Mouse (Mus musculus) MEL (cell line): ENCODE measurements at regions not wholly inside any gene's neighbourhood (a gene's known extent, or its start where the extent isn't known, plus 50 kb on each side); places are given as distances from the start of the nearest gene placed in this dataset.

Source experiments
- DNase-seq: peaks from one replicate; pipeline ENCODE4 v3.0.0; 2011; ENCODE audit warnings: low read depth, low spot score
- H3K27ac ChIP-seq: 2 replicates; pipeline ENCODE4 v1.5.1; 2012; ENCODE audit warnings: low read depth, mild to moderate bottlenecking, control low read depth, low read length, moderate library complexity; ENCODE audit not compliant: control insufficient read depth
- H3K27me3 ChIP-seq, 2 experiments: fragments of 150-350 bp in 1 of 2; sonication (generic) in 1 of 2; 2 replicates each; pipeline ENCODE4 v1.6.1; 2012; ENCODE audit warnings: low read length in 2 of 2, mild to moderate bottlenecking in 2 of 2, improper control_type of control experiment in 1 of 2, moderate library complexity in 1 of 2; ENCODE audit not compliant: insufficient read depth in 2 of 2, control insufficient read depth in 1 of 2
- H3K36me3 ChIP-seq, 2 experiments: 2 replicates each; pipeline ENCODE4 v1.6.1; 2012 to 2014; ENCODE audit warnings: low read length in 2 of 2, improper control_type of control experiment in 1 of 2, inconsistent platforms in 1 of 2, mild to moderate bottlenecking in 1 of 2; ENCODE audit not compliant: insufficient read depth in 2 of 2, control insufficient read depth in 1 of 2
- H3K4me1 ChIP-seq, 2 experiments: fragments of 150-350 bp in 1 of 2; sonication (generic) in 1 of 2; 2 replicates each; pipeline ENCODE4 v1.6.1; 2012; ENCODE audit warnings: low read length in 2 of 2, improper control_type of control experiment in 1 of 2, mild to moderate bottlenecking in 1 of 2; ENCODE audit not compliant: insufficient read depth in 2 of 2, control insufficient read depth in 1 of 2
- H3K4me3 ChIP-seq, 2 experiments: fragments of 150-350 bp in 1 of 2; sonication (generic) in 1 of 2; 2 replicates each; pipeline ENCODE4 v1.5.1; 2012; ENCODE audit warnings: low read depth in 2 of 2, low read length in 2 of 2, mild to moderate bottlenecking in 2 of 2, moderate library complexity in 2 of 2, control low read depth in 1 of 2, improper control_type of control experiment in 1 of 2; ENCODE audit not compliant: control insufficient read depth in 1 of 2, insufficient read depth in 1 of 2
- H3K79me2 ChIP-seq: 2 replicates; pipeline ENCODE4 v1.6.1; 2012; ENCODE audit warnings: mild to moderate bottlenecking, low read length, moderate library complexity; ENCODE audit not compliant: control insufficient read depth, poor library complexity, insufficient read depth
- H3K9ac ChIP-seq: 2 replicates; pipeline ENCODE4 v1.6.1; 2012; ENCODE audit warnings: low read depth, mild to moderate bottlenecking, control low read depth, low read length, moderate library complexity; ENCODE audit not compliant: control insufficient read depth, poor library complexity, severe bottlenecking
- H3K9me3 ChIP-seq: fragments of 150-350 bp; sonication (generic); replicated peaks from 2 replicates; pipeline ENCODE4 v1.6.1; 2012; ENCODE audit warnings: mild to moderate bottlenecking, low read length, improper control_type of control experiment, moderate library complexity; ENCODE audit not compliant: insufficient read depth
- CTCF ChIP-seq, 3 experiments: IDR thresholded peaks in 2 of 3; conservative IDR thresholded peaks in 1 of 3; 2 replicates each; pipeline ENCODE4 v1.5.1; 2011 to 2012; ENCODE audit warnings: low read length in 3 of 3, low read depth in 2 of 3, mild to moderate bottlenecking in 2 of 3, improper control_type of control experiment in 1 of 3, inconsistent platforms in 1 of 3, mixed read lengths in 1 of 3, moderate library complexity in 1 of 3; ENCODE audit not compliant: control insufficient read depth in 1 of 3, insufficient read depth in 1 of 3, poor library complexity in 1 of 3, severe bottlenecking in 1 of 3
- E2F4 ChIP-seq: IDR thresholded peaks from 2 replicates; pipeline ENCODE4 v1.6.1; 2011; ENCODE audit warnings: low read depth, low read length, improper control_type of control experiment, borderline replicate concordance
- EP300 ChIP-seq, 2 experiments: IDR thresholded peaks; 2 replicates each; pipeline ENCODE4 v1.6.1; 2011; ENCODE audit warnings: improper control_type of control experiment in 2 of 2, low read length in 2 of 2, low read depth in 1 of 2, mild to moderate bottlenecking in 1 of 2
- ETS1 ChIP-seq: IDR thresholded peaks from 2 replicates; pipeline ENCODE4 v1.6.1; 2012; ENCODE audit warnings: low read depth, mild to moderate bottlenecking, inconsistent platforms, low read length, improper control_type of control experiment, moderate library complexity
- GATA1 ChIP-seq: IDR thresholded peaks from 2 replicates; pipeline ENCODE4 v1.6.1; 2011; ENCODE audit warnings: low read depth, low read length, improper control_type of control experiment
- HCFC1 ChIP-seq: IDR thresholded peaks from 2 replicates; pipeline ENCODE4 v1.6.1; 2012; ENCODE audit warnings: low read depth, mild to moderate bottlenecking, inconsistent platforms, low read length, improper control_type of control experiment, moderate library complexity
- JUND ChIP-seq: IDR thresholded peaks from 2 replicates; pipeline ENCODE4 v1.6.1; 2011; ENCODE audit warnings: low read depth, mild to moderate bottlenecking, improper control_type of control experiment, low read length
- MAZ ChIP-seq: IDR thresholded peaks from 2 replicates; pipeline ENCODE4 v1.6.1; 2012; ENCODE audit warnings: low read depth, mild to moderate bottlenecking, inconsistent platforms, low read length, improper control_type of control experiment
- MXI1 ChIP-seq: IDR thresholded peaks from 2 replicates; pipeline ENCODE4 v1.6.1; 2011; ENCODE audit warnings: mild to moderate bottlenecking, low read depth, low read length, improper control_type of control experiment
- MYB ChIP-seq: IDR thresholded peaks from 2 replicates; pipeline ENCODE4 v1.6.1; 2011; ENCODE audit warnings: mild to moderate bottlenecking, low read depth, low read length, improper control_type of control experiment
- NRF1 ChIP-seq: IDR thresholded peaks from 2 replicates; pipeline ENCODE4 v1.6.1; 2014; ENCODE audit warnings: low read depth, mild to moderate bottlenecking, inconsistent platforms, low read length, improper control_type of control experiment, moderate library complexity; ENCODE audit not compliant: poor library complexity, insufficient read depth, severe bottlenecking
- POLR2A ChIP-seq, 2 experiments: IDR thresholded peaks; 2 replicates each; pipeline ENCODE4 v1.6.1; 2011 to 2012; ENCODE audit warnings: low read length in 2 of 2, mild to moderate bottlenecking in 2 of 2, control low read depth in 1 of 2, improper control_type of control experiment in 1 of 2, low read depth in 1 of 2, moderate library complexity in 1 of 2; ENCODE audit not compliant: control insufficient read depth in 1 of 2, insufficient read depth in 1 of 2, poor library complexity in 1 of 2
- RAD21 ChIP-seq: IDR thresholded peaks from 2 replicates; pipeline ENCODE4 v1.6.1; 2011; ENCODE audit warnings: mild to moderate bottlenecking, low read depth, low read length, improper control_type of control experiment
- SIN3A ChIP-seq: IDR thresholded peaks from 2 replicates; pipeline ENCODE4 v1.6.1; 2012; ENCODE audit warnings: low read length, improper control_type of control experiment, inconsistent platforms
- SMC3 ChIP-seq: IDR thresholded peaks from 2 replicates; pipeline ENCODE4 v1.6.1; 2011; ENCODE audit warnings: low read depth, low read length, improper control_type of control experiment
- TAL1 ChIP-seq: IDR thresholded peaks from 2 replicates; pipeline ENCODE4 v1.6.1; 2012; ENCODE audit warnings: mild to moderate bottlenecking, inconsistent platforms, low read length, moderate library complexity, mixed read lengths
- TBP ChIP-seq: IDR thresholded peaks from 2 replicates; pipeline ENCODE4 v1.8.0; 2011; ENCODE audit warnings: low read depth, low read length, improper control_type of control experiment
- TCF12 ChIP-seq: IDR thresholded peaks from 2 replicates; pipeline ENCODE4 v1.6.1; 2014; ENCODE audit warnings: low read depth, mild to moderate bottlenecking, inconsistent platforms, low read length, improper control_type of control experiment, moderate library complexity
- UBTF ChIP-seq: IDR thresholded peaks from 2 replicates; pipeline ENCODE4 v1.6.1; 2012; ENCODE audit warnings: low read depth, mild to moderate bottlenecking, inconsistent platforms, low read length, improper control_type of control experiment, moderate library complexity, borderline replicate concordance; ENCODE audit not compliant: insufficient read depth
- USF1 ChIP-seq: IDR thresholded peaks from 2 replicates; pipeline ENCODE4 v1.6.1; 2014; ENCODE audit warnings: low read depth, mild to moderate bottlenecking, inconsistent platforms, low read length, improper control_type of control experiment, moderate library complexity
- ZKSCAN1 ChIP-seq: IDR thresholded peaks from 2 replicates; pipeline ENCODE4 v1.6.1; 2012; ENCODE audit warnings: low read depth, mild to moderate bottlenecking, inconsistent platforms, low read length, improper control_type of control experiment, moderate library complexity
- ZMIZ1 ChIP-seq: IDR thresholded peaks from 2 replicates; pipeline ENCODE4 v1.6.1; 2012; ENCODE audit warnings: low read depth, mild to moderate bottlenecking, inconsistent platforms, low read length, improper control_type of control experiment, moderate library complexity

DNA sequence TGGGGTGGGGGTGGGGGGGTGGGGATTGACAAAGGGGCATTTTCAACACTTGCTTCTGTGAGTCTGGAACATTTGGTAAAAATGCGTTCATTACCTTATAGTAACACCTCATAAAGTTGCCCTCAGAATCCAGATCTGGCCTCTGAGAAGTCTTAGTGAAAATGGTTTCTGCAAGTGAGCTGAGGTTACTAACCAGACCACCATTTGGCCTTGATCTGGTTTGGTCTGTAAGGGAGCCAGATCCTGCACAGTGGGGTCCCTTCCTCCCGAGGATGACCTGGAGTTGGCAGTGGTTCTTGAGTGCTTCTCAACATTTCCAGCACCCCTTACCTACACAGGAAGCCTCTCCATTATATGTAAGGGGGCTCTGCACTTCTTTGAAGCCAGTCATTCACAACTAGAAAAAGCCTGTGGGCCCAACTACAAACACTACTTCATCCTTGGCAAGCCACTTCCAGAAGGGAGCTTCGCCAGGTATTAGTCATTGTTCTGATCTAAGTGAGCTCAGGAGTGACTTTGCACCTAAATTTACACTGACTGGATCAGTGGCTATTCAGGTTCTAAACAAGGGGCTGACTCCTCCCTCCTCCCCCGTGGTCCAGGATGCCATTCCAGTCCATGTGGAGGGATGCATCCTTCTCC lies 94.3 kb upstream of the Cox10 start:
- Histone ChIP-seq H3K27me3 (no peaks in the 10 kb centered on the region), H3K36me3 (no peaks in the 10 kb centered on the region), H3K4me3 (no peak overlapping the region), H3K4me1 (no peaks in the 10 kb centered on the region), H3K27ac (no peak overlapping the region), H3K79me2 (no peaks in the 10 kb centered on the region), H3K9me3 (no peaks in the 10 kb centered on the region), H3K9ac (no peak overlapping the region)
- TF ChIP-seq MYB (no peak), ZMIZ1 (no peak), TBP (no peak), POLR2A (IDR thresholded peaks at IDR 0.05; ENCODE audit: control insufficient read depth in 1 of 2, insufficient read depth in 1 of 2, low read depth in 1 of 2, low read length in 2 of 2, poor library complexity in 1 of 2) (no peak), TAL1 (no peak), GATA1 (no peak), EP300 (IDR thresholded peaks at IDR 0.05; ENCODE audit: low read depth in 1 of 2, low read length in 2 of 2) (no peak), SIN3A (no peak), ZKSCAN1 (no peak), JUND (no peak), UBTF (no peak), USF1 (no peak), NRF1 (no peak), RAD21 (no peak), HCFC1 (no peak), CTCF (IDR thresholded peaks at IDR 0.05 in 2 of 3, conservative IDR thresholded peaks at IDR 0.05 in 1 of 3; ENCODE audit: control insufficient read depth in 1 of 3, insufficient read depth in 1 of 3, low read depth in 2 of 3, low read length in 3 of 3, poor library complexity in 1 of 3, severe bottlenecking in 1 of 3) (no peak), SMC3 (no peak), E2F4 (no peak), ETS1 (no peak)
- no peak for DNase-seq

DNA sequence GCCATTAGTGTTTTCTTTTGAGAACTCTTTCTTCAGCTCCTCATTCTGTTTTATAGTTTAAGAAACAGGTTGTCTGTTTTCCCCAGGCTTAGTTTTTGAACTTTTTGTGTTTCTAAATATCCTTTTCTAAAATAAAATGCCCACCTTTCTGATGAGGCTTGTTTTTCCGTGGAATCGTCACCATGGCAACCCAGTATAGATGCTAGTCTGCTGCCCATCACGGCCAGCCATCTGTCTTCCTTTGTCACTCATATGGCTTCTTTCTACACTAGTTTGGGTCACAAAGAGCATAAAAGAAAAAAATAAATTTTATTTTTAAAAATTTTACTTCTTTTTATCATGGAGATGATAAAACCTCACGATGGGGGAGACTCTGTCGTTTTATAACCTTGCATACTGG lies 93.7 kb upstream of the Cox10 start:
- Histone ChIP-seq H3K27ac (no peak overlapping the region), H3K27me3 (no peaks in the 10 kb centered on the region), H3K79me2 (no peaks in the 10 kb centered on the region), H3K36me3 (no peaks in the 10 kb centered on the region), H3K9ac (no peak overlapping the region), H3K4me3 (no peak overlapping the region), H3K9me3 (no peaks in the 10 kb centered on the region), H3K4me1 (no peaks in the 10 kb centered on the region)
- TF ChIP-seq MAZ (no peak), USF1 (no peak), TCF12 (no peak), MXI1 (no peak)
- DNase-seq, result no peak
